Mouse (Mus musculus): Measurements from ENCODE around the gene Aup1.

Gene Aup1

DNA sequence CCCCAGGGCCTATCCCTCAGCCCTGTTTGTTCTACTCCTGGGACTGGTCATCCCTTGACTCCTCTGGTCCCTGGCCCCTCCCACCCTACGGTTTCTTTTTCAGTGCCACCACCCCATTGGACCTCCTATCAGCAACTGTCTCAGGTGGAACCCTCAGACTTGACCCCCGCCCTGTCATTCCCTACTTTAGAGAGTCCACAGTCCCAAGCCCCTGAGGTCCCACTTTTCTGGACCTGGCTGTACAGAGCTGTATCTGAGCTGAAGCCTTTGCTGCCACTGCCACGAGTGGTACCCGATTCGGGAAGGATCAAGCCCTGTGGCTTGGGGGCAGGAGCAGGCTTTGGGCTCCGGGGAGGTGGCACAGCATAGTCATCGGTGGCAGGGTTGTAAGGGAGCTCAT, 23.2 kb upstream of the Aup1 start:
- no peak for DNase-seq (ENCODE audit: low read depth, low spot score)

DNA sequence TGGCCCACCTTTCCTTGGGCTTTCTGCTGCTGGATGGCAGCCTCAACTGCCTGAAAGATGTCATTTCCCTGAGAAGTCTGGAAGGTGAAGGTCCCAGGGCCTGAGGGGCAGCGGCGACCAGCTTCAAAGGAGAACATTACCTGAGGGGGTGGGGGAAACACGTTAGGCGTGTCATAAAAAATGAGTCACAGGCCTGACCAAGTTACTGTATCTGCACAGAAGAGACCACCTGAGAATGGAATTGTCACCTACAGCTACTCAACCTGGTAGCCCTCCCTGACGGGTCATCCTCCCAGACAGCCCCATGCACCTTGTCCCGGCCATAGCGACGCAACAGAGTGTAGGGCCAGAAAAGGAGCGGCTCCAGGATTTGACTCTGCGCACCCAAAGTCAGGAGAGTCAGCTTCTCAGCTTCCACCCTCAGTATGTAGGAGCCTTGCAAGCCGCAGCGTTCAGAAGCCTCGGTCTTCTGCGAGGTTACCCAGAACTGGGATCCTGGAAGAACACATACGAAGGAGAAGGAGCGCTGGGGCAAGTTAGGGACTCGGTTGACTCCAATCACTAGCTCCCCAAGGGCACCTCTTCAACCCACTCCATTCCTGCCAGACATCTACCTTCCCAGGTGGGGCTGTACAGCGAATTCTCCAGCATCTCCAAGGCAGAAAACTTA, 22.3 kb upstream of the Aup1 start:
- DNase-seq (ENCODE audit: low read depth, low spot score) = no peak

DNA sequence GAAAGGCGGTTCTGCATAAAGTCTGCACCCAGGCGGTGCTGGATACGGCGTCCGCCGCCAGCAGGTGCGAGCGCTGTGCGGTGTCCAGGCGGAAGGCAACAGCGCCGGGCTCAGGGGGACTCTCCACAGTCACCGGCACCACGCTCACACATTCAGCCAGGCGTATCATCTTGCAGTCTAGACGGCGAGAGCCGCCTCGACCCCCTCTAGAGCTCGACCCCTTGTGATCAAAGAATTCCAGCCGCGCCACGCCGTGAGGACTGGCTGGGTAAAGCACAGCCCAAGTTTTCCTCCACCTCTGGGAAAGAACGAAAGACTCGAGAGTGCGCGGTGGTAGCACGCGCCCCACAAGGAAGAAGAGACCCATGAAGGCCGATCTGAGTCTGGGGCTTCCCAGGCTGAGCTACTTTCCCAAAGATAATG, 21.5 kb upstream of the Aup1 start:
- DNase-seq (ENCODE audit: low read depth, low spot score) = peak; percentile 74

DNA sequence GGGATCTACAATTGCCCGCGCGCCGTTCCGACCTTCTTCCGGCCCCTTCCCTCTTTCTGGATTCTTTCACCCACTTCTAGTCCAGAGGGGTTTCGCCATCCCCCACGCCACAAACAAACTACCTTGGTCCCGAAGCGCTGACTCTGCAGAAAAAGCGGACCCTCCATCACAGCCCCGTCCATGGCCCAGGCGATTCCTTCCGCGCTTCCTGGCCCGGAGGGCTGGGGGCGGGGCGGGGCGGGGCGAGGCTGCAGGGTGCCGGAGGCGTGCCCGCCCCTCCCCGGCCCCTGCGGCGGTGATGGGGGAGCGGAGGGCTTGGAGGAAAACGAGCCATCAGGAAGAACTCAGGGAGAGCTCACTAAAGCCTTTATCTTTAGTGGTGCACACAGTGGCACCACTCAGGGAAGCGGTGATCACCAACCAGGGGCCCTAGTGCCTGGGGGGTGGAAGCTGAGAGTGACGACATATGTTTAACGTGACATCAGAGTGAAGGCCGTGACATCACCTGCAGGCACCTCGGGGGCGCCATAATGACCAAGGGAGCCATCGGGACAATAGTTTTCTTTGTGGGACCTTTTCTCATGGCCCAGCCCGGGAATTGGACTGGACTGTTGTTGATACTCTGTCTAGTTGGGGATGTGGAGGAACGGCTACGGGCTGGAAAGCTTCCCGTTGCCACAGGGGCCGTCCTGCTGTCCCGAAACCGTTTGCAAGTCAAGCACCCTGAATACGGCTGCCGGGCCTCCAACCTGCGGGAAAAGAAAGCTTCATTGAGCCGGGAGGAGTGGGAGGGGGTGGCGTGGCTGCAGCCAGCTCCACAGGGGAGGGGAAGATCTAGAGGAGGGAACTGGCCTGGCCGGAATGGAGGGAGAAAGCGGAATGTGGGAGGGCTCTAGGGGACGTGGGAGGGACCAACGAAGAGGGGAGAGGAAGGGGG, 20.8 kb upstream of the Aup1 start, which contains the start of the genes Dok1 and Loxl3:
Dok1 (minus strand) TSS at position 223 of the 937 bp plus-strand sequence.
Loxl3 (plus strand) TSS at position 925 of the 937 bp plus-strand sequence.
- peak; percentile 82 for DNase-seq (ENCODE audit: low read depth, low spot score)

DNA sequence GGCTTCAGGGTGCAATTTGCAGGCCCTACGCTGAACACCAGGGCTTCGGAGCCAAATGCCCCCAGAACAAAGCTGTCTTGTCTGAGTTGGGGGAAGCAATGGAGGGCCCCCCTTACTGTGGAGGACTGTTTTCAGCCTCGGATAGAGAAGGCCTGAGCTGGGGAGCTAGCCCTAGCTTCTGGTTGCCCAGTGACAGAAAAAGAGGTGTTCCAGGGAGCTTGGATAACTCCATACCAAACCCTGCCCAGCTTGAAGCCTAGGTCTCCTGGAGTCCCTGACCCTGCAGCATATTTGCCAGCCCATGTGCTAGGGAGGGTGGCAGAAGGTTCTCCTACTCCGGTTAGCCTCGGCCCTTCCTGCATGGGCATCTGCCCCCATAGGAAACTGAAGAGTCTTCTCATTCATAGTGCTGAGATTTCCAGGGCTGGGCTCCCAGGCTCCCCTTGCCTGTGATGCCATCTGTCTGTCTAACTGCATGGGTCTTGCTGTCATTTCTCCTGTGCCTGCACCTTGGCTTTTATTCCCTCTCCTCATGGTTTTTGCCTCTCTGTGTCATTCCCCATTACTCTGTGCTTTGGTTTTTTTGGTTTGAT, 19.8 kb upstream of the Aup1 start:
- DNase-seq (ENCODE audit: low read depth, low spot score) = no peak

DNA sequence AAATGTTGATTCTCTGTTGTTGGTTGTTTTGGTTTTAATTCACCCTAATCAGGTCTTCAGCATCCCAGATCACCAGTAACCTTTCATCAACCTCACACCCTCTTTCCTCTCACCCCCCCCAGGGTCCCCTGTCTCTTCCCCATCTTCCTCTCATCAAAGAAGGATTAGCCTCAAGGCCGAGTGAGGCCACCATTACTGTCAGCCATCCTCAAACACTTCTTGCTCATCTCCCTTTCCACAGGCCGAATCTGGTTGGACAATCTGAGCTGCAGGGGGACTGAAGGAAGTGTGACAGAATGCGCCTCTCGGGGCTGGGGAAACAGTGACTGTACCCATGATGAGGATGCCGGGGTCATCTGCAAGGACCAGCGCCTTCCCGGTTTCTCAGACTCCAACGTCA, 17.1 kb upstream of the Aup1 start:
- no peak for DNase-seq (ENCODE audit: low read depth, low spot score)

DNA sequence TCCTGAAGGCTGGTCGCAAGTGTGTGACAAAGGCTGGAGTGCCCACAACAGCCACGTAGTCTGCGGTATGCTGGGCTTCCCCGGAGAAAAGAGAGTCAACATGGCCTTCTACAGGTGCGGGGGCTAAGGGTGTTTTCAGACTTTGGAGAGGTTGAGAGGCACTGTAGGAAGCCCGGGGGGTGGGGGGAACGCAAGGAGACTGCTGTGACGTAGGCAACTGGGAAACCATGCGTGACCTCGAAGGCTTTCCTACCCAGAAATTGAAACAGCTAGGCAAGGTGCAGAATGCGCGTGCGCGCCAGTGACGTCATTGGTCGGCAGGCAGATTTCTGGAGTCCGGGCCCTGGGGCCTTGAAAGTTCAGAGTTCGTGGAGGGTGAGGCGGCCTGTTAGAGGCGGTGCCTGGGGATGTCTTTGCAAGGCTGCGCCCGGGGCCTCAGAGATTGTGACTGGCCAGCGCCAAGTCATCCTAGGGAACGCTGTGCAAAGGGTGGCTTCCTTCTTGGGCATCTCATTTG, 15.8 kb upstream of the Aup1 start:
- DNase-seq (ENCODE audit: low read depth, low spot score) = peak; percentile 87

DNA sequence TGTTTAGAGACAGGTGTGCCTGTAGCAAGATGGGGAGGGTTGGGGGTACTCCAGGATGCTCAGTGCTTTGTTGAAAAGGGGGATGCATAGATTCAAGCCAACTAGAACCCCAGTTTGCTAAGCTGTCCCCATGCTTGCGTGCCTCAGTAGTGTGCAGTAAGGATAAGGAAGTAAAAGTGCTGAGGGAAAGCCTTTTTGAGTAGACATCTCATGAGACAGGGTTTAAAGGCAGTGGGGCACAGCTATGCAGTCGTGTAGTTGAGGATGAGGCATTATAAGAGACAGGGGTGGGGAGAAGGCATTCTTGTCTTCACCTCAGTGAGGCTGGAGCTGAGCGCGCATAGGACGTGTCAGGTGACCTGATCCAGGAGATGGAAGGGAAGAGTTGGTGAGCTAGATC, 13.7 kb upstream of the Aup1 start:
- DNase-seq (ENCODE audit: low read depth, low spot score) = no peak

DNA sequence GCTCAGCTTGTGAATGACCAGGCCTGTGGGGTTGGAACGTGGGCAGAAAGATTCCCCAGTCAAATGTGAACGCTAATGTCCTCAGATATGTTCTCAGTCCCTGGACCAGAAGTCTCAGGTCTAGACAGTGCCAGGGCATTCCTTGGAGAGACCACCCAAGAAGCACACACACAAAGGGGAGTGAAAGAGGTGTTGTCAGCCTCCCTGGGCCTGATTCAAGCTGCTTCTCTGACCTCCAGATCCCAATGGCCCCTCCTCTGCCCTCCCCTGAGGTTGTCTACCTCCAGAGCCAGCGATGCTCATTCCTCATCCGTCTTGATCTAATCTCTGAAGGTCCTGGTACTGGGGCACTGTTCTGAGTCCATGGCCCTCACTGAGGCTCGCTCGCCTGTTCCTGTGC, 10.8 kb upstream of the Aup1 start:
- DNase-seq (ENCODE audit: low read depth, low spot score) = no peak

DNA sequence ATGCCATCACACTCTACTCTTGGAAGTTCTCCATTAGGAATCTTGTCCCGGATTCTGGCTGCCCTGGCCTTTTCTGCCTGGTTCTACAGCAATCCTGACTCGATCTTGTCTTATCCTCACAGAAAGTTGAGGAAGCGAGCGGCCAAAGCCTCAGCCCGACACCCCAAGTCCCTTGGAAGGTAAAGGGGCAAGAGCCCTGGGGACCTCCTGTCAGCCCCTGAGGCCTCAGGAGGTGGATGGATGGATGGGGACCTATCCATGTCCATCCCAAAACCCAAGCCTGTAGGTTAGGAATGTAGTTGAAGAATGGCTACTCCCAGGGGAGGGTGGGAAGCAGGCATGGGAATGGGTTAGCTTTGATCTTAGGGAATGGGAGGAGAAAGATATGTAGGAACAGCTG, 10.3 kb upstream of the Aup1 start:
- no peak for DNase-seq (ENCODE audit: low read depth, low spot score)

DNA sequence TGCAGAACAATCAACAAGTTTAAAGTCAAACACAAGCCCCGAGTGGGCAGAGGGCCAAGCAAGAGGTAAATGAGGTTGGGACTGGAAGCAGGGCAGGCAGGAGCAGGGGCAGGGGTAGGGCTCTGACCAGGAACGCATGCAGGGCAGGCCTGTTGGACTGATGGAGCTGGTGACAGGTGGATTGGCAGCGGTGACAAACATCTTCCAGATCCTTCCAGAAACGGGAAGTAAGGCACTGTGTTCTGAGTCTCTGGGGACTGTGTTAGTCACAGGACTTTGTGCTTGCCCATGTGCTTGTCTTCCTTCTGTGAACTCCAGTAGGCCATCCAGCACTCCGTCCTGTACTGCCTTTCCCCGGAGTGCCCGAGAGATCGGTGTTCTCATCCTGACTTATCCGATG, 9.6 kb upstream of the Aup1 start:
- no peak for DNase-seq (ENCODE audit: low read depth, low spot score)

DNA sequence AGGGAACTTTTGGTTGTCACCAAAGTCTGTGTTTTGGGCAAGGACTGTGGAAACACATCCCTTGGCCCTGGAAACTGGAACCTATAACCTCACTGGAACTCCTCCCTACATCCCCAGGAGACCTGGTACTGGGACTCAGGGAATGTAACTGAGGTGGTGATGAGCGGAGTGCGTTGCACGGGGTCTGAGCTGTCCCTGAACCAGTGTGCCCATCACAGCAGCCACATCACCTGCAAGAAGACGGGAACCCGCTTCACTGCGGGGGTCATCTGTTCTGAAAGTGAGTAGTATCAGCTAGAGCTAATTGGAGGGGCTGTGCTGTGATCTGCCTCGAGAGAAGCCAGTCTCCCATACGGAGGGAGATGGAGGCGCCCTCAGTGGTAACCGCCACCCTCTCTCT, 5.0 kb upstream of the Aup1 start:
- no peak for DNase-seq (ENCODE audit: low read depth, low spot score)

DNA sequence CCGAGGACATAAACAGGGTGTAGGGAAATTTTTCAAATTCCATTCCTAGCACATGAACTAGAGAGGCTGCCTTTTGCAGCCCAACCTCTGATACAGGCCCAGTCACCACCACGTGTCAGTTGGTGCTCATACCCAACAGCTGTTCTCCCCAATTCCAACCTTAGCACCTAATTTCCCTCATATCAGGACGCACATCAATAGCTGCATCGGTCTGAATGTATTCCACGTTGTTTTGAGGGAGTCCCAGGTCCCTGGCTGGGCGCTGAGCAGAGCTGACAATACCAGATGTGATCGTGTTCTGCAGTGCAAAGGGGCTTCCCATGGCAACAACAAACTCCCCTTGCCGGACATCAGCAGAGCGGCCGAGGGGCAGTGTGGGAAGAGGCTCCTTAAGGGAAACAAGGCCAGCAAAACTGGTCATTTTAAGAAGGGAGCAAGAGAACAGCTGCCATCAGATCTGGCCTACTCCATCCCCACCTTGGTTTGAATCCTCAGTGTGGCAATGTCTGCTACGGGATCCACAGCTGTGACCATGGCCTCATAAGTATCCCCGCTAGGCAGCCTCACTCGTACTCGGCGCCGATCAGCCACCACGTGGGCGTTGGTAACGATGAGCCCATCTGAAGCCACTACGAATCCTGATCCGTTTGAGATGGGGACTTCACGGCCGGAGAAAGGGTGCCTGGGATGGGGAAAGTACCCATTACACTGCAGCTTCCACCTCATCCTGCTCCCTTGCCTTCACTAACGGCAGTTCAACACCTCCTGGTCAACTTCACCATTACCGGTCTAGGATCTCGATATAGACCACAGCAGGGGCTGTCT, 973 bp upstream of the Aup1 start:
- DNase-seq (ENCODE audit: low read depth, low spot score) = peak; percentile 47

DNA sequence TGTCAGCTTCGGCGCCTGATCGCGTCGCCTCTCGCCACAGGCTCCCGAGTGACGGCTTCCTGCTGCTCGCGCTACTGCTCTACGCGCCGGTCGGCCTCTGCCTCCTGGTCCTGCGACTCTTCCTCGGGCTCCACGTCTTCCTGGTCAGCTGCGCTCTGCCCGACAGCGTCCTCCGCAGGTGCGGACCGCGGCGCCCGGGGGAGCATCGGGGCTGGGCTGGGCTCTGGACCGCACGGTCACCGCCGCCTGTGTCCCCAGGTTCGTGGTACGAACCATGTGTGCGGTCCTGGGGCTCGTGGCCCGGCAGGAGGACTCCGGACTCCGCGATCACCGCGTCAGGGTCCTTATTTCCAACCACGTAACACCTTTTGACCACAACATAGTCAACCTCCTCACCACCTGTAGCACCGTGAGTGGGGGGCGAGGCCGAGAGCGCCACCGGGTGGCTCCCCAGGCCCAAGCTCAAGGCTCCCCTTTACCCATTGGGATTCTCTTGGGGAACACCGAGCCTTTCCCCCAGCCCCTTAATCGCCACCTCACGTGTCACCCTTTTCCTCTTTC, 630 bp downstream of the Aup1 start, which contains the start of gene Htra2:
Htra2 (minus strand) TSS at position 403 of the 561 bp plus-strand sequence.
- no peak for DNase-seq (ENCODE audit: low read depth, low spot score)

DNA sequence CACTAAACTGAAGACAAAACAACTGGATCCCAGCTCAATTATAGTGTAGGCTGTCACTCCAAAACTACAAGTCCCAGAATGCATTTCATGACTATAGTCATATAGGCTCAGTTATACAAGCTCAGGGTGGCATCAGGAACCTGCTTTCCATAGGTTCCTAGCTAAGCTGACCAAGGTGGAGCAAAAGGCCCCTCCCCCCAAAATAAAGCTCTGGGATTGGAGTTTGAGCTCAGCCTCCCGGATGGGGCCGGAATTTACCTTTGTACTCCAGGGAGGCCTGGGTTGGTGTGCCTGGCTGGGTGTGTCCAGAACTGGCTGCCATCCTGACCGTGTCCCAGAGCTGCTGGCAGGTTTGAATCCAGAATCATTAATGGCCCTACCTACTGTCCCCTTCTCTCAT, 3.5 kb downstream of the Aup1 start, which contains the start of gene Dqx1:
Dqx1 (plus strand) TSS at position 55 of the 400 bp plus-strand sequence.
- no peak for DNase-seq (ENCODE audit: low read depth, low spot score)

DNA sequence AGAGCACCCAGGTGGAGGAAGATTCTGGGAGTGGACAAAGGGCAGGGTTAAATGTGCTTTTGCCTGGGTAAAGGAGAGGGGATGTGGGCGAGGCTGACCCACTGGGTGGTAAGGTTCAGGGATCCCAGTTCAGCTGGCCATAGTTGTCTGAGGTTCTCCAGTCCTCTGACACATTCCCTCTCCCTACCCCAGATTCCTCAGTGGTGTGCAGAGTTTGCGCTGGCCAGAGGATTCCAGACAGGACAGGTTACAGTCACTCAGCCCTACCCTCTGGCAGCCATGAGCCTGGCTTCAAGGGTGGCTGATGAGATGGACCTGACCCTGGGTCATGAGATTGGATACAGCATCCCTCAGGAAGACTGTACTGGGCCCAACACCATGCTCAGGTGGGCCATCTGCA, 4.4 kb downstream of the Aup1 start:
- DNase-seq (ENCODE audit: low read depth, low spot score) = no peak

DNA sequence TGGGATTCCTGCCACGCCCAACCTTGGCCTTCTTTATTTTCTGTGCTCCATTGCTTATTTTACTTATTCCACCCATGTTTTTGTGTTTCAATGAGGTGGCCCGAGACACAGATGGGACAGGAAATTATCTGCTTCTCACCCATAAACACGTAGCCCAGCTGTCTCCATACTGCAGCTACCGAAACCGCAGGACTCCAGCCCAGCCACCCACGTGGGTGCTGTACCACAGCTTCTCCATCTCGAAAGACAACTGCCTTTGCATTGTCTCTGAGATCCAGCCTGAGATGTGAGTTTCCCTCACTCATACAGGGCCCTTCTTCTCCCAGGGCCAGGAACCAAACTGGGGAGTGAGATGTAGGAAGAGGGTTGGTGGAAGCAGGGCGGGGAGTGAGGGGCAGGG, 11.7 kb downstream of the Aup1 start:
- no peak for DNase-seq (ENCODE audit: low read depth, low spot score)

DNA sequence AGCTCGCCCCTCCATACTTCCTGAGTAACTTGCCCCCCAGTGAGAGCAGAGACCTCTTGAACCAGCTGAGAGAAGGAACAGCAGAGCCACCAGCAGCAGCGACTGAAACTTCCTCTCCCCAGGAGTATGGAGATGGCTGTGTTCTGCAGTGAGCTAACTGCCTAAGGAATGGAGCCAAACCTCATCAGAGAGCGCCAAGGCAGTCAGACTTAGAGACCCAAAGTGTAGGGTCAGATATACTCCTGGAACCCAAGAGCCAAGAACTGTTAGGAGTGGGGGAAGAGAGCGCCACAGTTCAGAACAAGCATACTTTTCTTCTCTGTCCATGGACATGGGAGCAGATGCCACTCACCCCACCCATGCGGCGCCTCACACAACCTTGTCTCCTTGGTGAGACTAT, 12.1 kb downstream of the Aup1 start:
- no peak for DNase-seq (ENCODE audit: low read depth, low spot score)

DNA sequence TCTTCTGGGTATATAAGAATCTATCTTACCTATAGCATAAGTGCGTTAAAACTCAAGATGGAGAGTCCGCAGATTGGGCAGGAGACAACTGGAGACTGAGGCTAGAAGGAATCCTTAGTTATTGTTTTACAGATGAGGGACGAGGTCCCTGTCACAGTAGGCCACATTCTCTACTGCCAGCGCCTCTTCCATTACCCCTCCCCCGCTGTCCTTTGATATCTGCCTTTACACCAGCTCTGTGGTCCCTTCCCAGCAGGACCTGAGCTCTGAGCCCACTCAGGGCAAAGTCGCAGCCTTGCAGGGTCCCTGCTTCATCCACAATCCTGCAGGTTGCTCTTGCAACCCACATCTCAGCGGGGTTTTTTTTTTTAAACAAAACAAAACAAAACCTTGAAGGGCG, 13.9 kb downstream of the Aup1 start:
- no peak for DNase-seq (ENCODE audit: low read depth, low spot score)

DNA sequence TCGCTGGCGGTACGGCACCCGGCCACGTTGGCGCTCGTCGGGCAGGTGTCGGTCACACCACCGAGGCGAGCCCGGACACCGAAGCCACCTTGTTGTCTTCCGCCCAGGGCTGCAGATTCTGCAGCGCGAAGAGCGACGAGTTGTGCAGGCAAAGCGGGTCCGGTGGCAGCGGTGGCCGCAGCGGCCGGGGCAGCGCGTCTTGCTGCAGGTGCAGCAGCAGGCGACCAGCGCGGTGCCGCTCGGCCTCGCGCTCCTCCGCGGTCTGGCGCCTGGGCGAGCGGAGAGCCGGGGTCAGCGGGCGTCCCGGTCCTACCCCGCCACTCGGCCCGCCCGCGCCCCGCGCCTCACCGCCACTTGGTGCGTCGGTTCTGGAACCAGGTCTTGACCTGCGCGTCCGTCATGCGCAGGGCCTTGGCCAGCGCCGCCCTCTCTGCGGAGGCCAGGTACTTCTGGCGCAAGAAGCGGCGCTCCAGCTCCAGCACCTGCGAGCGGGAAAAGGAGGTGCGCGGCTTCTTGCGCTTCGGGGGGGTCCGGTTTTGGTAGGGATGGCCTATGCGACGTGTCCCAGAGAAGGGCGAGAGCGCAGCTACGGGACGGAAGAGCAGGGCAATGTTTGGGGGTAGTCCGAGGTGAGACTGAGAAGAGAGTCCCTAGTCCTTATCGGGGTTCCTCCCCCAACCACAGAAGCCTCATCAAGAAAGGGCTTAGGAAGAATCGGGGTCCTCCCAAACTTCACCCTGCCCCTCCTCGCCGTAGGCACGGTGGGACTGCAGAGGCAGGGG, 14.6 kb downstream of the Aup1 start:
- DNase-seq (ENCODE audit: low read depth, low spot score) = no peak
